Mouse (Mus musculus) intestine, postnatal 0 days (tissue): ENCODE measurements around the gene Gsta2. TPM values are rescaled to one million over a fixed set of nuclear protein-coding genes. Genes with fewer than 3 reads are reported as not detected.
"Not testable (repeated sequence)": the region's sequence is repeated elsewhere in the genome, so short reads cannot be mapped to it uniquely, and the experiment has no call there.

ENCODE experiments used
- ATAC-seq: fragments of 200-750 bp; cut with Nextera tagmentation; 2 replicates; pipeline ENCODE4 v1.8.0; 2017; ENCODE audit warnings: mild to moderate bottlenecking, moderate TSS enrichment, moderate library complexity
- H3K27ac ChIP-seq: fragments of 300-500 bp; sonication (generic); 2 replicates; pipeline ENCODE4 v1.5.1; 2014; ENCODE audit warnings: mild to moderate bottlenecking, low read depth, low read length, moderate library complexity
- H3K27me3 ChIP-seq: fragments of 300-500 bp; sonication (generic); replicated peaks from 2 replicates; pipeline ENCODE4 v1.6.1; 2014; ENCODE audit warnings: low read length, mixed read lengths; ENCODE audit not compliant: control insufficient read depth, insufficient read depth
- H3K36me3 ChIP-seq: fragments of 300-500 bp; sonication (generic); 2 replicates; pipeline ENCODE4 v1.6.1; 2014; ENCODE audit warnings: mild to moderate bottlenecking, moderate library complexity; ENCODE audit not compliant: control insufficient read depth, insufficient read depth
- H3K4me1 ChIP-seq: fragments of 300-500 bp; sonication (generic); replicated peaks from 2 replicates; pipeline ENCODE4 v1.6.1; 2014; ENCODE audit warnings: antibody characterized with exemption, low read length, mixed read lengths; ENCODE audit not compliant: control insufficient read depth, insufficient read depth
- H3K4me2 ChIP-seq: fragments of 300-500 bp; sonication (generic); replicated peaks from 2 replicates; pipeline ENCODE4 v1.6.1; 2014; ENCODE audit warnings: low read depth, mild to moderate bottlenecking, moderate library complexity
- H3K4me3 ChIP-seq: fragments of 300-500 bp; sonication (generic); 2 replicates; pipeline ENCODE4 v1.5.1; 2014; ENCODE audit warnings: low read depth, low read length
- H3K9ac ChIP-seq: fragments of 300-500 bp; sonication (generic); 2 replicates; pipeline ENCODE4 v1.6.1; 2014; ENCODE audit warnings: mild to moderate bottlenecking, low read depth, low read length
- H3K9me3 ChIP-seq: fragments of 300-500 bp; sonication (generic); 2 replicates; pipeline ENCODE4 v1.6.1; 2016; ENCODE audit warnings: mixed run types; ENCODE audit not compliant: control insufficient read depth
- WGBS: fragments of 180-500 bp; shearing (Covaris S2); extraction: QIAGEN DNeasy Blood & Tissue Kit; methylation state at CpG from one replicate; pipeline ENCODE4 v1.1.7; 2014; 5-methylcytosine and 5-hydroxymethylcytosine counted together
- polyA plus RNA-seq: library from polyadenylated mRNA; unstranded; fragments of >200 nt; fragmentation: Nextera tagmentation; extraction: Ambion mirVana; gene quantifications from 2 replicates; pipeline ENCODE4 v1.2.1, GENCODE M21; 2015

The Gsta2 gene
- polyA plus RNA-seq, 1 experiment from 2014 or later, result 94.5 TPM

- not testable (repeated sequence) for H3K27me3 ChIP-seq, H3K4me3 ChIP-seq, H3K9ac ChIP-seq, H3K9me3 ChIP-seq, H3K36me3 ChIP-seq, H3K4me2 ChIP-seq, H3K4me1 ChIP-seq, H3K27ac ChIP-seq
- WGBS, result 57% methylated on average over 1 of the region's 1 CpGs
- ATAC-seq, result peak; percentile 80
Measured at GRCm38 (mm10) chr9:78289063-78289462, 66.5 kb downstream of the Gsta2 start.

GRCm38 (mm10) chr9:78282002-78282711 lies 73.4 kb downstream of the Gsta2 start:
- not testable (repeated sequence) for H3K4me1 ChIP-seq, H3K27ac ChIP-seq, H3K9ac ChIP-seq, H3K36me3 ChIP-seq, H3K4me2 ChIP-seq, H3K27me3 ChIP-seq, H3K4me3 ChIP-seq, H3K9me3 ChIP-seq
- 51% methylated on average over 4 of the region's 4 CpGs for WGBS
- peak; percentile 99 for ATAC-seq

Other genes with a start within 250 kb of the Gsta2 start
- 37.7 and 40.2 TPM in 2 replicates for gene Fbxo9, start 246.7 kb downstream of the Gsta2 start, polyA plus RNA-seq
- gene Ick, start 246.6 kb downstream of the Gsta2 start, polyA plus RNA-seq, result 27.3 and 28.2 TPM in 2 replicates
- gene Gsta4, start 173.0 kb downstream of the Gsta2 start, polyA plus RNA-seq, result 23.3 and 36.2 TPM in 2 replicates
- gene Gsta1, start 125.1 kb downstream of the Gsta2 start, polyA plus RNA-seq, result 94.0 and 129 TPM in 2 replicates
- 66.1 and 82.0 TPM in 2 replicates for gene Gm3776, start 98.7 kb downstream of the Gsta2 start, polyA plus RNA-seq
- gene Gm10639, start 65.9 kb downstream of the Gsta2 start, polyA plus RNA-seq, result 0.69 and 0.70 TPM in 2 replicates
- gene Omt2a, start 41.0 kb downstream of the Gsta2 start, polyA plus RNA-seq, result not detected in 2 replicates
- gene Omt2b, start 28.2 kb downstream of the Gsta2 start, polyA plus RNA-seq, result not detected in 2 replicates
- gene Dppa5a, start 12.4 kb upstream of the Gsta2 start, polyA plus RNA-seq, result not detected in 2 replicates
- gene Ooep, start 22.9 kb upstream of the Gsta2 start, polyA plus RNA-seq, result 0.47 and 0.51 TPM in 2 replicates
- gene Ddx43, start 40.0 kb upstream of the Gsta2 start, polyA plus RNA-seq, result 0.05 and 0.10 TPM in 2 replicates
- gene Cgas, start 87.4 kb upstream of the Gsta2 start, polyA plus RNA-seq, result 0.96 and 1.1 TPM in 2 replicates
- 8.2 and 8.4 TPM in 2 replicates for gene Mto1, start 92.4 kb upstream of the Gsta2 start, polyA plus RNA-seq
- 0.17 and 0.39 TPM in 2 replicates for gene Gm17324, start 93.0 kb upstream of the Gsta2 start, polyA plus RNA-seq
- gene Eef1a1, start 133.4 kb upstream of the Gsta2 start, polyA plus RNA-seq, result 1,954 and 2,041 TPM in 2 replicates
- gene Slc17a5, start 232.3 kb upstream of the Gsta2 start, polyA plus RNA-seq, result 250 and 313 TPM in 2 replicates